Mouse (Mus musculus) activated CD4-positive, CD25-positive, alpha-beta regulatory T cell (primary cell): ENCODE results near the gene Gfod2. TPM values are rescaled to one million over a fixed set of nuclear protein-coding genes. Genes with fewer than 3 reads are reported as not detected.

Experiments
- polyA plus RNA-seq, 2 experiments: library from polyadenylated mRNA; unstranded; fragments of 100-300 nt; shearing (Covaris generic); gene quantifications; one replicate each; pipeline ENCODE4 v1.2.1; 2017

The Gfod2 gene
- polyA plus RNA-seq: 1 to 10 TPM; 2.1 to 4.7 TPM

DNA sequence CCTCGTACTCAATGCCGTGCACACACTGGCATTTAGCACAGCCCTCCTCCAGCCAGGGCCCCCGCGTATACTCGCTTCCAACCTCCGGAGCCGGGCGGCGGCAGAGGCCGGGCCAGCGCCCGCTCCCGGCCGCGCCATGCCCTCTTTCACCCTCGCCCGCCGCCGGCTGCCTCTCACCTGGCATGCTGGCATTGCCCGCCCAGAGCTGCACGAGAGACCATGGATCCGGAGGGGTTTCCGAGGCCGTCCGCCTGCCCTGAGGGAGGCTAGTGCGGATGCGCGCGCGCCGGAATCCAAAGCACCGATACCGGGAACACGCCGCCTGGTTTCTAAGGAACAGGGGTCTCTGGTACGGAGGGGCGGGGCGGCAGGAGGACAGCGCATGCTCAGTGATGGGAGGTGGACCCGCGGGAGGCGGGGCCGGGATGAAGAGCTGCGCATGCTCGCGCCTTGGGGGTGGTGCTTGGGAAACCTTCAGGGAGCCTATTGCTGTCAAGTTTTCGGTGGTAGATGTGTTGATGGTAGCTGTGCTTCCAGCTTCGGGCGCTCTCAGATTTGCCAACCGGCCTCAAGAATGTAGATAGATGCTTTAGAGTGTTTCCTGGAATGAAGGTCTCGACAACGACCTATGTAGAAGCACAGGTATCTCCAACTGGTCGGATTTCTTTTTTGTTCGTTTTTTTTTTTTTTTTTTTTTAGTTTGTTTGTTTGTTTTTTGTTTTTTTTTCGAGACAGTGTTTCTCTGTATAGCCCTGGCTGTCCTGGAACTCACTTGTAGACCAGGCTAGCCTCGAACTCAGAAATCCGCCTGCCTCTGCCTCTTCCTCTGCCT lies at the start of gene Gfod2:
Gfod2 (minus strand) TSS at position 388 of the 832 bp plus-strand sequence.

DNA sequence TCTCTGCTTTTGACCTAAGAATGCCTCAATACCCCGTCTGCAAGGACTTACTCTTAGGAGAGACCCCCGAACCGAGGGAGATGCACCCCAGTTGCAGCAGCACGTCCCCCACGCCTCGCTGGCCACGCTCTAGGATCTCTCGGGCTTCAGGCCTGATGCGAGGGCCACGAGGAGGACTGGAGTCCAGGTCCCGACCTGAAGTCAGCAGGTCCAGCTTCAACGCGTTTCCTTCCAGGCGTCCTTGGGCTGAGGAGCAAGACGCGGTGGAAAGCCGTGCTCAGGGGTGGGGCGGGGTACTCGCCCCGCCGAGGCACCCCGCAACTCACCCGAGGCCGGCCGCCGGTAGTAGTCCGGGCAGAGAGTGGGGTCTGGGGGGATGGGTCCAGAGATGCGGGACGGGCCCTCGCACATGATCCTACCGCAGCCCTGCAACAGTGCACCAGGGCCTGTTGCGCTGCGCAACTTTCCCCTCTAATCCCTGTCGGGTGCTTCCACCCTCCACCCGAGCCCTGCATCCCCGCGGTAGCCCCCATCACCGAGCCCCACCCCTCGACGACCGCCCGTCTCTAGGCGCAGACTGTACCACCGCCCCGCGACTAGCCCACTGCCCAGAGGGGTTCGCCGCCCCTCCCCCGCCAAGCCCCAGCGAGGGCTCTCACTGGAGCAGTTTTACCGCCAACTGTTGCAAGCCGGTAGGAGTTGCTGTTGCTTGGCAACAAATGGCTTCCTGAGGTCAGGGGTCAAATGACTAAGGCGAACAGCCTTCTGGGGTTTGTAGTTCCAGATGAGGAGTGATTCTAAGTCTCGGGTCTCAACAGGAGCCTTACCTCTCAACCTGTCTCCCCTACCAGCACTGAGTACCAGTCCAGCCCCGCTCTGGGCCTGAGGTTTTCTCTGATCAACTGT lies 50.7 kb downstream of the Gfod2 start, which contains the start of the genes 4933405L10Rik and Enkd1:
4933405L10Rik (plus strand) TSS at position 158 of the 906 bp plus-strand sequence.
Enkd1 (minus strand) TSS at position 713 of the 906 bp plus-strand sequence.

DNA sequence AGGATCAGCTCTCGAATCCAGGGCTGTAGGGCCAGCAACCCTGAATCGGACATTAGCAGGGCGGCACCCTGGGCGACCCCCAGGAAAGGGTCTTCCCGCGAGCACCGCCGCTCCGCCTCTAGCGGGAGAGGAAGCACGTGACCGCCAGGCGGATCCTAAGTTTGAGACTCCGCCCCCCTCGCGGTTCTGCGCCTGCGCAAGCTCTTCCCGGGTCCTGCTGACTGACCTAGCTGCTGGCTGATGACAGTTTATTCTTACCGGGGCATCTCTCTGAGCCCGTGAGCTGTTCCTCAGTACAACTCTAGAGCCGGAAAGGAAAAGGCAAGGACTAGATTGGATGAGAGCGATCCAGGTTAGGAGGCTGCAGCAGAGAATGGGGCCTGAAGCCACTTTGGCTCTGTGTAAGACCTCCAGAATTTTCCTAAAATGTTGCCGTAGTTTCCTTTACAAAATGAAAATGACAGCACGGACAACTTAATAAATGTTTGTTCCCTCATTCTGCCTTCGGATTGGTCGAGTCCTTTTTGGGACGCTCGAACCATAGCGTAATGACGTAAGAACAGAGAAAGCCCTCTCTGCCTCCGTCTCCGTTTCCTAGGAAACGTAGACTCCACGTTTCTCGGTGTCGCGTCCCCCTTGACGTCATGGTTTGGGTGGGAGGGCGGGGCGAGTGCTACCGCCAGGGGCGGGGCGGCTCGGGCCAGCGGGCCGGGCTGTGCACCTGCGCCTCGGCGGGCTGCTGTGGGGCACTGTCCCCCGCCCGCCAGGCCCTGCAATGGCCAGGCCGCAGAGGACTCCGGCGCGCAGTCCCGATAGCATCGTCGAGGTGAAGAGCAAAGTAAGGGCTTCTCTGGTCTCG lies 57.3 kb downstream of the Gfod2 start, which contains the start of the genes Acd and Pard6a:
Acd (minus strand) TSS at position 137 of the 859 bp plus-strand sequence.
Pard6a (plus strand) TSS at position 183 of the 859 bp plus-strand sequence.

DNA sequence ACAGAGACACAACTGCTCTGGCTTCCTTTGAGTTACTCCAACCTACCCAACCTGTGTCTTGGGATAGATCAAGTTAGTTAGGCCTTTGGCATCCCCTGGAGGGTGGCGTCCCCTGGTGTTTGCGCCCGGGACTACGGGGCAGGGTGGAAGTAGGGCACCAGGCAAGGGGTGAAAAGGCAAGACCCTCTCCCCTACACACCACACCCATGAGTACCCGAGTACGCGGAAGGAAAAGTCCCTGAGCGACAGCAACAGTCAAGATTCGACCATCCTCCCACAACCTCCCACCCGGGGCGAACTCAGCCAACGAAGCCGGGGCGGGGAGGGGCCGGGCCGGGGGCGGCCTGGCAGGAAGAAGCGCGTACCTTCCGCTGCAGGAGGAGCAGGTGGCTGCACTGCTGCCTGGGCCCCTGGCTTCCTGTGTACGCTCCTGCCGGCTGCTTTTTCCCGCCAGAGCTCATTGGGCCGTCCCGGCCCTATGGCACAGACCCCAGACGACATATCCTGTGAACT lies 72.6 kb downstream of the Gfod2 start, which contains the start of gene Carmil2:
Carmil2 (plus strand) TSS at position 479 of the 513 bp plus-strand sequence.

Other genes starting within 250 kb of the Gfod2 start
- under 1 TPM in 1 of 2 experiments, not detected in 1; 0.37 TPM for gene Hsd11b2, start 239.9 kb downstream of the Gfod2 start, polyA plus RNA-seq
- 10 to 100 TPM; 56.2 to 62.2 TPM for gene Atp6v0d1, start 192.6 kb downstream of the Gfod2 start, polyA plus RNA-seq
- 10 to 100 TPM; 13.2 to 18.4 TPM for gene Ripor1, start 153.4 kb downstream of the Gfod2 start, polyA plus RNA-seq
- gene Ctcf, start 122.1 kb downstream of the Gfod2 start, polyA plus RNA-seq: 100 to 1,000 TPM; 174 to 204 TPM
- under 1 TPM in 1 of 2 experiments, not detected in 1; 0.90 TPM for gene Agrp, start 121.3 kb downstream of the Gfod2 start, polyA plus RNA-seq
- 100 to 1,000 TPM in 1 of 2 experiments, 10 to 100 TPM in 1; 90.8 to 130 TPM for gene Carmil2, start 72.4 kb downstream of the Gfod2 start, polyA plus RNA-seq
- gene Acd, start 57.6 kb downstream of the Gfod2 start, polyA plus RNA-seq: 10 to 100 TPM; 65.1 to 65.6 TPM
- gene Pard6a, start 57.5 kb downstream of the Gfod2 start, polyA plus RNA-seq: 10 to 100 TPM in 1 of 2 experiments, 1 to 10 TPM in 1; 8.3 to 10.2 TPM
- under 1 TPM in 1 of 2 experiments, not detected in 1; 0.26 TPM for gene 4933405L10Rik, start 51.0 kb downstream of the Gfod2 start, polyA plus RNA-seq
- 1 to 10 TPM; 1.8 to 6.9 TPM for gene Enkd1, start 50.5 kb downstream of the Gfod2 start, polyA plus RNA-seq
- gene Ranbp10, start 68.7 kb upstream of the Gfod2 start, polyA plus RNA-seq: 10 to 100 TPM; 23.7 to 27.1 TPM
- gene Tsnaxip1, start 69.1 kb upstream of the Gfod2 start, polyA plus RNA-seq: under 1 TPM in 1 of 2 experiments, not detected in 1; 0.10 TPM
- 10 to 100 TPM; 12.8 to 21.8 TPM for gene Cenpt, start 94.6 kb upstream of the Gfod2 start, polyA plus RNA-seq
- gene Thap11, start 96.5 kb upstream of the Gfod2 start, polyA plus RNA-seq: 10 to 100 TPM; 26.6 to 30.2 TPM
- 10 to 100 TPM in 1 of 2 experiments, 1 to 10 TPM in 1; 8.9 to 11.9 TPM for gene Nutf2, start 101.9 kb upstream of the Gfod2 start, polyA plus RNA-seq
- gene Edc4, start 122.2 kb upstream of the Gfod2 start, polyA plus RNA-seq: 10 to 100 TPM; 49.6 to 60.5 TPM
- under 1 TPM; 0.47 to 0.92 TPM for gene Nrn1l, start 134.9 kb upstream of the Gfod2 start, polyA plus RNA-seq
- gene Pskh1, start 141.8 kb upstream of the Gfod2 start, polyA plus RNA-seq: 10 to 100 TPM; 18.0 to 22.4 TPM
- 1 to 10 TPM; 1.7 to 2.0 TPM for gene Ctrl, start 175.2 kb upstream of the Gfod2 start, polyA plus RNA-seq
- gene Psmb10, start 179.8 kb upstream of the Gfod2 start, polyA plus RNA-seq: 100 to 1,000 TPM; 512 to 532 TPM
- gene Lcat, start 184.7 kb upstream of the Gfod2 start, polyA plus RNA-seq: under 1 TPM in 1 of 2 experiments, not detected in 1; 0.52 TPM
- gene Slc12a4, start 207.4 kb upstream of the Gfod2 start, polyA plus RNA-seq: 10 to 100 TPM; 12.8 to 16.4 TPM
- not detected for gene Dpep3, start 220.8 kb upstream of the Gfod2 start, polyA plus RNA-seq
- gene Dus2, start 232.7 kb upstream of the Gfod2 start, polyA plus RNA-seq: 10 to 100 TPM; 22.9 to 25.6 TPM
- gene Dpep2nb, start 247.3 kb upstream of the Gfod2 start, polyA plus RNA-seq: under 1 TPM; 0.16 to 0.33 TPM